Mouse (Mus musculus): Measurements from ENCODE around the gene Krtap10-4. TPM values are rescaled to one million over a fixed set of nuclear protein-coding genes. Genes with fewer than 3 reads are reported as not detected.
"Not testable (repeated sequence)": the region's sequence is repeated elsewhere in the genome, so short reads cannot be mapped to it uniquely, and the experiment has no call there.

The Krtap10-4 gene
- total RNA-seq, 2 experiments from 2014 or later = not detected

DNA sequence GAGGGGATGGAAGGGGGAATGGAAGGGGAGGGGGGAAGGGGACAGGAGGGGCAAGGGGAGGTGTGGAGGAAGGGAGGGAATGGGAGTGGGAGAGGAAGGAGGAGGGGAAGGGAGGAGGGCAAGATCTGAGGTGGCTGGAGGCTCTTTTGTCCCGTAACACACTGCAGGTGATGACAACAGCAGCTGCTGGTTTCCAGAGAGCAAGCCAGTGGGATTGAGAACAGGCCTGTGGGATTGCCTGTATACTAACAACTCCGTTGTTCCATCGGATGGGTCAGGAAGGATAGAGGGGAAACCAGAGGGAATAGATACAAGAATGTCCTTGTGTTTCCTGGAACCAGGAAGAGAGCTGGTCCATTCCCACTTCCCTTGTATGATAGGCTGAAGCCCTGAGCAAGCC, 29.2 kb downstream of the Krtap10-4 start:
- no peak for ATAC-seq (replicated peaks; ENCODE audit: low FRiP score, poor library complexity, severe bottlenecking)

GRCm38 (mm10) chr10:77794976-77795375, 31.9 kb downstream of the Krtap10-4 start, which contains the start of gene Gm9639:
Gene Gm9639 (minus strand): TSS chr10:77795076.
- no peak for ATAC-seq (replicated peaks; ENCODE audit: low FRiP score, poor library complexity, severe bottlenecking)

DNA sequence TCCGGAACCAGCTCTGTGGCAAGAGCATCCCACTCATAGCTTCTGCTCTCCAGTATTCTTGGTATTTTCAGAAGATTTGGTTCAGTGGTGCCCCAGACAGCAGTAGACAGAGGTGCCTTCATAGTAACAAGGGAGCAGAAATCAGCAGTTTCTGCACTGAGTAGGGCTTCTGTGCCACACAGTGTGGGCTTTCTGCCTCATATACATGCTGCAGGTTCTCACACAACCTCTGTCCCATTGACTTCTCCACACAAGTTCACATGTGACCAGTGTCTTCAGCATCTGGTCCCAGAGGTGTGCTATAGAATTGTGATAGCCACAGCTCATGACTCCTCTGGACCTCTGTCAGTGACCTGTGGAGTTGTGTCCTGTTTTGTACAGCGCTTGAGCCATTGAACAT, 38.3 kb downstream of the Krtap10-4 start:
- no peak for ATAC-seq (replicated peaks; ENCODE audit: low FRiP score, poor library complexity, severe bottlenecking)

DNA sequence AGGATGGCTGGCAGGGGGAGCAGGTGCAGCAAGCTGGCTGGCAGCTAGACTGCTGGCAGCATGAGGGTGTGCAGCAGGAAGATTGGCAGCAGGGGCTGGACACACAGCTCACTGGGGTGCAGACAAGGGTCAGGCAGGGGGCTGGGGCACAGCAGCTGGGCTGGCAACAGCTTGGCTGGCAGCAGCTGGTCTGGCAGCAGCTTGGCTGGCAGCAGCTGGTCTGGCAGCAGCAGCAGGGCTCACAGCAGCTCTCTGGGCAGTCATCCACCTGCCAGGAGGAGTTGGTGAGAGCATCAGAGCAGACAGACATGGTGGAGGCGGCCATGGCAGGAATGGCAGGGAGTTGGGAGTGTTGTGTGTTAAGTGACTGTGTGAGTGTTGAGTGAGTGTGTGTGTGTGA, 39.0 kb downstream of the Krtap10-4 start, which contains the start of gene Gm7137:
Gene Gm7137 (minus strand): TSS at position 325 of the 400 bp plus-strand sequence.
- ATAC-seq (replicated peaks; ENCODE audit: low FRiP score, poor library complexity, severe bottlenecking) = not testable (repeated sequence)

- ATAC-seq (replicated peaks; ENCODE audit: low FRiP score, poor library complexity, severe bottlenecking) = not testable (repeated sequence)
Measured at GRCm38 (mm10) chr10:77783396-77783795, 43.5 kb downstream of the Krtap10-4 start.

- ATAC-seq (replicated peaks; ENCODE audit: low FRiP score, poor library complexity, severe bottlenecking) = not testable (repeated sequence)
Measured at GRCm38 (mm10) chr10:77782442-77782841, 44.5 kb downstream of the Krtap10-4 start, which contains the start of gene Gm3250. Gene Gm3250 (minus strand): TSS chr10:77782542.

- ATAC-seq (replicated peaks; ENCODE audit: low FRiP score, poor library complexity, severe bottlenecking) = not testable (repeated sequence)
Measured at GRCm38 (mm10) chr10:77776844-77777243, 50.1 kb downstream of the Krtap10-4 start, which contains the start of gene Gm7138. Gene Gm7138 (minus strand): TSS chr10:77776944.

Other genes with a start within 250 kb of the Krtap10-4 start
Only the 30 nearest of the 34 such genes appear.
- 6.1 and 7.5 TPM in 2 replicates for gene Ube2g2, start 204.8 kb downstream of the Krtap10-4 start, total RNA-seq (2015; ENCODE audit: low replicate concordance)
- gene Ube2g2, start 204.8 kb downstream of the Krtap10-4 start, total RNA-seq (2017; ENCODE audit: low replicate concordance) = 10.5 and 14.4 TPM in 2 replicates
- not detected in 2 replicates for gene Tspear, start 140.5 kb downstream of the Krtap10-4 start, total RNA-seq (2015; ENCODE audit: low replicate concordance)
- gene Tspear, start 140.5 kb downstream of the Krtap10-4 start, total RNA-seq (2017; ENCODE audit: low replicate concordance) = not detected in 2 replicates
- not detected in 2 replicates for gene Gm19402, start 136.3 kb downstream of the Krtap10-4 start, total RNA-seq (2015; ENCODE audit: low replicate concordance)
- not detected in 2 replicates for gene Gm19402, start 136.3 kb downstream of the Krtap10-4 start, total RNA-seq (2017; ENCODE audit: low replicate concordance)
- gene Gm9508, start 129.9 kb downstream of the Krtap10-4 start, total RNA-seq (2015; ENCODE audit: low replicate concordance) = not detected in 2 replicates
- not detected in 2 replicates for gene Gm9508, start 129.9 kb downstream of the Krtap10-4 start, total RNA-seq (2017; ENCODE audit: low replicate concordance)
- gene Gm10272, start 120.5 kb downstream of the Krtap10-4 start, total RNA-seq (2015; ENCODE audit: low replicate concordance) = not detected in 2 replicates
- not detected in 2 replicates for gene Gm10272, start 120.5 kb downstream of the Krtap10-4 start, total RNA-seq (2017; ENCODE audit: low replicate concordance)
- not detected in 2 replicates for gene Gm10024, start 115.6 kb downstream of the Krtap10-4 start, total RNA-seq (2015; ENCODE audit: low replicate concordance)
- not detected in 2 replicates for gene Gm10024, start 115.6 kb downstream of the Krtap10-4 start, total RNA-seq (2017; ENCODE audit: low replicate concordance)
- gene Gm10142, start 111.3 kb downstream of the Krtap10-4 start, total RNA-seq (2015; ENCODE audit: low replicate concordance) = not detected in 2 replicates
- not detected in 2 replicates for gene Gm10142, start 111.3 kb downstream of the Krtap10-4 start, total RNA-seq (2017; ENCODE audit: low replicate concordance)
- not detected in 2 replicates for gene Krtap12-1, start 106.5 kb downstream of the Krtap10-4 start, total RNA-seq (2015; ENCODE audit: low replicate concordance)
- not detected in 2 replicates for gene Krtap12-1, start 106.5 kb downstream of the Krtap10-4 start, total RNA-seq (2017; ENCODE audit: low replicate concordance)
- not detected in 2 replicates for gene Gm10100, start 100.6 kb downstream of the Krtap10-4 start, total RNA-seq (2015; ENCODE audit: low replicate concordance)
- gene Gm10100, start 100.6 kb downstream of the Krtap10-4 start, total RNA-seq (2017; ENCODE audit: low replicate concordance) = not detected in 2 replicates
- gene Gm18596, start 84.5 kb downstream of the Krtap10-4 start, total RNA-seq (2015; ENCODE audit: low replicate concordance) = not detected in 2 replicates
- gene Gm18596, start 84.5 kb downstream of the Krtap10-4 start, total RNA-seq (2017; ENCODE audit: low replicate concordance) = not detected in 2 replicates
- gene Gm9736, start 75.7 kb downstream of the Krtap10-4 start, total RNA-seq (2015; ENCODE audit: low replicate concordance) = not detected in 2 replicates
- gene Gm9736, start 75.7 kb downstream of the Krtap10-4 start, total RNA-seq (2017; ENCODE audit: low replicate concordance) = not detected in 2 replicates
- not detected in 2 replicates for gene Gm3233, start 67.4 kb downstream of the Krtap10-4 start, total RNA-seq (2015; ENCODE audit: low replicate concordance)
- gene Gm3233, start 67.4 kb downstream of the Krtap10-4 start, total RNA-seq (2017; ENCODE audit: low replicate concordance) = not detected in 2 replicates
- gene Gm3238, start 55.8 kb downstream of the Krtap10-4 start, total RNA-seq (2015; ENCODE audit: low replicate concordance) = not detected in 2 replicates
- not detected in 2 replicates for gene Gm3238, start 55.8 kb downstream of the Krtap10-4 start, total RNA-seq (2017; ENCODE audit: low replicate concordance)
- not detected in 2 replicates for gene Gm7138, start 50.2 kb downstream of the Krtap10-4 start, total RNA-seq (2015; ENCODE audit: low replicate concordance)
- not detected in 2 replicates for gene Gm7138, start 50.2 kb downstream of the Krtap10-4 start, total RNA-seq (2017; ENCODE audit: low replicate concordance)
- not detected in 2 replicates for gene Gm3250, start 44.6 kb downstream of the Krtap10-4 start, total RNA-seq (2015; ENCODE audit: low replicate concordance)
- gene Gm3250, start 44.6 kb downstream of the Krtap10-4 start, total RNA-seq (2017; ENCODE audit: low replicate concordance) = not detected in 2 replicates
- gene Gm7137, start 38.9 kb downstream of the Krtap10-4 start, total RNA-seq (2015; ENCODE audit: low replicate concordance) = not detected in 2 replicates
- not detected in 2 replicates for gene Gm7137, start 38.9 kb downstream of the Krtap10-4 start, total RNA-seq (2017; ENCODE audit: low replicate concordance)
- gene Gm9639, start 32.0 kb downstream of the Krtap10-4 start, total RNA-seq (2015; ENCODE audit: low replicate concordance) = not detected in 2 replicates
- not detected in 2 replicates for gene Gm9639, start 32.0 kb downstream of the Krtap10-4 start, total RNA-seq (2017; ENCODE audit: low replicate concordance)
- not detected in 2 replicates for gene Gm19668, start 28.0 kb downstream of the Krtap10-4 start, total RNA-seq (2015; ENCODE audit: low replicate concordance)
- not detected in 2 replicates for gene Gm19668, start 28.0 kb downstream of the Krtap10-4 start, total RNA-seq (2017; ENCODE audit: low replicate concordance)
- not detected in 2 replicates for gene Gm9507, start 15.3 kb downstream of the Krtap10-4 start, total RNA-seq (2015; ENCODE audit: low replicate concordance)
- gene Gm9507, start 15.3 kb downstream of the Krtap10-4 start, total RNA-seq (2017; ENCODE audit: low replicate concordance) = not detected in 2 replicates
- gene Gm2696, start 12.4 kb downstream of the Krtap10-4 start, total RNA-seq (2015; ENCODE audit: low replicate concordance) = not detected in 2 replicates
- gene Gm2696, start 12.4 kb downstream of the Krtap10-4 start, total RNA-seq (2017; ENCODE audit: low replicate concordance) = not detected in 2 replicates
- not detected in 2 replicates for gene Krtap10-10, start 8.9 kb upstream of the Krtap10-4 start, total RNA-seq (2015; ENCODE audit: low replicate concordance)
- not detected in 2 replicates for gene Krtap10-10, start 8.9 kb upstream of the Krtap10-4 start, total RNA-seq (2017; ENCODE audit: low replicate concordance)
- gene Gm36176, start 19.7 kb upstream of the Krtap10-4 start, total RNA-seq (2015; ENCODE audit: low replicate concordance) = not detected in 2 replicates
- gene Gm36176, start 19.7 kb upstream of the Krtap10-4 start, total RNA-seq (2017; ENCODE audit: low replicate concordance) = not detected in 2 replicates
- not detected in 2 replicates for gene Gm10318, start 25.8 kb upstream of the Krtap10-4 start, total RNA-seq (2015; ENCODE audit: low replicate concordance)
- not detected in 2 replicates for gene Gm10318, start 25.8 kb upstream of the Krtap10-4 start, total RNA-seq (2017; ENCODE audit: low replicate concordance)
- gene Gm3285, start 34.9 kb upstream of the Krtap10-4 start, total RNA-seq (2015; ENCODE audit: low replicate concordance) = not detected in 2 replicates
- not detected in 2 replicates for gene Gm3285, start 34.9 kb upstream of the Krtap10-4 start, total RNA-seq (2017; ENCODE audit: low replicate concordance)
- gene Lrrc3, start 75.4 kb upstream of the Krtap10-4 start, total RNA-seq (2015; ENCODE audit: low replicate concordance) = not detected in 2 replicates
- gene Lrrc3, start 75.4 kb upstream of the Krtap10-4 start, total RNA-seq (2017; ENCODE audit: low replicate concordance) = not detected in 2 replicates
- gene Trpm2, start 143.5 kb upstream of the Krtap10-4 start, total RNA-seq (2015; ENCODE audit: low replicate concordance) = 3.1 and 5.4 TPM in 2 replicates
- 3.4 and 9.8 TPM in 2 replicates for gene Trpm2, start 143.5 kb upstream of the Krtap10-4 start, total RNA-seq (2017; ENCODE audit: low replicate concordance)
- 0.77 and 3.1 TPM in 2 replicates for gene 1810043G02Rik, start 151.4 kb upstream of the Krtap10-4 start, total RNA-seq (2015; ENCODE audit: low replicate concordance)
- 0.28 and 0.68 TPM in 2 replicates for gene 1810043G02Rik, start 151.4 kb upstream of the Krtap10-4 start, total RNA-seq (2017; ENCODE audit: low replicate concordance)
- 0.96 and 1.5 TPM in 2 replicates for gene Pfkl, start 183.0 kb upstream of the Krtap10-4 start, total RNA-seq (2015; ENCODE audit: low replicate concordance)
- 7.3 and 11.6 TPM in 2 replicates for gene Pfkl, start 183.0 kb upstream of the Krtap10-4 start, total RNA-seq (2017; ENCODE audit: low replicate concordance)
- gene Dnmt3l, start 214.9 kb upstream of the Krtap10-4 start, total RNA-seq (2015; ENCODE audit: low replicate concordance) = not detected in 2 replicates
- gene Dnmt3l, start 214.9 kb upstream of the Krtap10-4 start, total RNA-seq (2017; ENCODE audit: low replicate concordance) = 0.42 and 0.43 TPM in 2 replicates
- not detected in 2 replicates for gene Aire, start 216.5 kb upstream of the Krtap10-4 start, total RNA-seq (2015; ENCODE audit: low replicate concordance)
- 0.60 TPM in 1 of 2 replicates, not detected in the other for gene Aire, start 216.5 kb upstream of the Krtap10-4 start, total RNA-seq (2017; ENCODE audit: low replicate concordance)

Data from erythroblast, adult 5-6 weeks (primary cell).